Mouse (Mus musculus) forebrain, postnatal 0 days (tissue): ENCODE measurements around the gene Prps2. TPM values are rescaled to one million over a fixed set of nuclear protein-coding genes. Genes with fewer than 3 reads are reported as not detected.

Experiments used
- ATAC-seq: fragments of 200-750 bp; cut with Nextera tagmentation; 2 replicates; pipeline ENCODE4 v1.8.0; 2017; ENCODE audit warnings: mild to moderate bottlenecking, moderate library complexity
- DNase-seq: peaks from one replicate; pipeline ENCODE4 v3.0.0-alpha.2; 2015
- H3K27ac ChIP-seq: fragments of 300-500 bp; sonication (generic); 2 replicates; pipeline ENCODE4 v1.5.1; 2014; ENCODE audit warnings: low read depth, mild to moderate bottlenecking, antibody characterized with exemption, low read length, moderate library complexity, mixed read lengths
- H3K27me3 ChIP-seq: fragments of 300-500 bp; sonication (generic); 2 replicates; pipeline ENCODE4 v1.6.1; 2014; ENCODE audit warnings: mild to moderate bottlenecking, low read length, mixed read lengths; ENCODE audit not compliant: insufficient read depth
- H3K36me3 ChIP-seq: fragments of 300-500 bp; sonication (generic); 2 replicates; pipeline ENCODE4 v1.6.1; 2014; ENCODE audit warnings: mild to moderate bottlenecking, moderate library complexity; ENCODE audit not compliant: insufficient read depth
- H3K4me1 ChIP-seq: fragments of 300-500 bp; sonication (generic); 2 replicates; pipeline ENCODE4 v1.6.1; 2014; ENCODE audit warnings: antibody characterized with exemption; ENCODE audit not compliant: insufficient read depth
- H3K4me2 ChIP-seq: fragments of 300-500 bp; sonication (generic); 2 replicates; pipeline ENCODE4 v1.6.1; 2014; ENCODE audit warnings: low read depth, mild to moderate bottlenecking, moderate library complexity
- H3K4me3 ChIP-seq: fragments of 300-500 bp; sonication (generic); 2 replicates; pipeline ENCODE4 v1.5.1; 2014; ENCODE audit warnings: low read depth, low read length, mixed read lengths
- H3K9ac ChIP-seq: fragments of 300-500 bp; sonication (generic); 2 replicates; pipeline ENCODE4 v1.6.1; 2014; ENCODE audit warnings: mild to moderate bottlenecking
- H3K9me3 ChIP-seq: fragments of 300-500 bp; sonication (generic); 2 replicates; pipeline ENCODE4 v1.6.1; 2016; ENCODE audit warnings: low read length
- CTCF ChIP-seq: sonication (generic); IDR thresholded peaks from 2 replicates; pipeline ENCODE4 v1.5.1; 2016; ENCODE audit warnings: antibody characterized with exemption, control low read depth, low read depth
- WGBS: fragments of 180-500 bp; shearing (Covaris S2); extraction: QIAGEN DNeasy Blood & Tissue Kit; methylation state at CpG from one replicate; pipeline ENCODE4 v1.1.7; 2014; 5-methylcytosine and 5-hydroxymethylcytosine counted together
- polyA plus RNA-seq: library from polyadenylated mRNA; unstranded; fragments of >200 nt; fragmentation: Nextera tagmentation; extraction: Ambion mirVana; gene quantifications from 2 replicates; pipeline ENCODE4 v1.2.1, GENCODE M21; 2015
- total RNA-seq: library from RNA; depleted of rRNA; stranded (reverse); fragments of >200 nt; gene quantifications from 2 replicates; pipeline ENCODE4 v1.2.3, GENCODE M21; 2014

Prps2 gene
- total and polyA plus RNA-seq, 2 experiments from 2014 or later: 11.5 to 11.7 TPM

DNA sequence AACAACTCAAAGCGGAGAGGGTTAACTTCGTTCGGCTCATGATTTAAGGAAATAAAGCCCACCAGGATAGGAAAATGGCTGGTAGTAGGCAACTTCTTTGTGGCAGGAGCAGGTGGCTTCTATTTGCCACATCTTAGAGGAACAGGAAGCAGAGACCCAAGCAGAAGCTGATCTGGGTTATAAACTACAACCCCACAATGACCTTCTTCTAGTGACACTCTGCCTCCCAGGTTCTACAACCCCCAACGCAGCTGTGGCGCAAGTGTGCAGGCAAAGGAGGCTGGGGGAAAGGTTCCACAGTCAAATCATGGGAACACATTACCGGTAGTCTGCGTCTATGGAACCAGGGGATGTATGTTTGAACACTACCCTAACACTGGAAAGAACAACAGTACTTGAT is 22.8 kb downstream of the Prps2 start:
- Histone ChIP-seq H3K36me3 (no peaks in the 10 kb centered on the region; the same call in 1 of the 2 replicates), H3K4me2 (no peak overlapping the region), H3K27ac (no peak overlapping the region), H3K4me1 (no peaks in the 10 kb centered on the region), H3K9me3 (no peaks in the 10 kb centered on the region), H3K4me3 (no peak overlapping the region), H3K9ac (no peak overlapping the region), H3K27me3 (no peaks in the 10 kb centered on the region)
- ATAC-seq (no peak), DNase-seq (no peak)
- TF ChIP-seq CTCF: no peak
- WGBS: 88% methylated on average over 7 of the region's 7 CpGs

DNA sequence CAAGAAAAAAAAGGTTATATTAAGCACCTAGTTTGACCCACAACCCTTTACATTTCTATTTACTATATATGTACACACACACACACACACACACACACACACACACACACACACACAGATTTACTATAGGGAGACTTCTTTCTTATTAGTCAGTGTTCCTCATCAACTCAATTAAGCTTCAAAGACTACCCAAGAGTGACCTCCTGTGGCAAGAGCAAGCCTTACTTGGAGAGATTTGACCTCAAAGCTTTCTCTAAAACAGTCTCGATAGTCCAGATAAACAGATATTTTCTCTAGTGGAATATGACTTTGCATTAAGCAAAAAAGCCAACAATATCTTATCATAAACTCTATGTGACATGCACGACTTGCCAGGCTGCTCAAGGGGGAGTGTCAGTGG is 25.1 kb downstream of the Prps2 start:
- no peak overlapping the region for H3K27ac ChIP-seq
- 0 out of 2 replicates have a peak, but pooled peaks have one; percentile 26 for TF ChIP-seq CTCF
- 76% methylated on average over 2 of the region's 2 CpGs for WGBS
- H3K4me3 ChIP-seq: no peak overlapping the region
- no peaks in the 10 kb centered on the region for H3K9me3 ChIP-seq
- no peak for ATAC-seq
- H3K4me2 ChIP-seq: no peak overlapping the region
- no peaks in the 10 kb centered on the region for H3K4me1 ChIP-seq
- no peaks in the 10 kb centered on the region for H3K27me3 ChIP-seq
- H3K9ac ChIP-seq: no peak overlapping the region
- peak; percentile 37 for DNase-seq
- H3K36me3 ChIP-seq: no peaks in the 10 kb centered on the region; the same call in 1 of the 2 replicates

- no peak for ATAC-seq
- Histone ChIP-seq H3K9me3 (no peaks in the 10 kb centered on the region), H3K27me3 (no peaks in the 10 kb centered on the region), H3K4me3 (no peak overlapping the region), H3K9ac (no peak overlapping the region), H3K4me2 (no peak overlapping the region), H3K27ac (no peak overlapping the region), H3K36me3 (no peaks in the 10 kb centered on the region), H3K4me1 (no peaks in the 10 kb centered on the region)
- DNase-seq: no peak
- no peak for TF ChIP-seq CTCF
- 88% methylated on average over 3 of the region's 3 CpGs for WGBS
Observed at GRCm38 (mm10) chrX:167355965-167356364, 26.6 kb downstream of the Prps2 start.

DNA sequence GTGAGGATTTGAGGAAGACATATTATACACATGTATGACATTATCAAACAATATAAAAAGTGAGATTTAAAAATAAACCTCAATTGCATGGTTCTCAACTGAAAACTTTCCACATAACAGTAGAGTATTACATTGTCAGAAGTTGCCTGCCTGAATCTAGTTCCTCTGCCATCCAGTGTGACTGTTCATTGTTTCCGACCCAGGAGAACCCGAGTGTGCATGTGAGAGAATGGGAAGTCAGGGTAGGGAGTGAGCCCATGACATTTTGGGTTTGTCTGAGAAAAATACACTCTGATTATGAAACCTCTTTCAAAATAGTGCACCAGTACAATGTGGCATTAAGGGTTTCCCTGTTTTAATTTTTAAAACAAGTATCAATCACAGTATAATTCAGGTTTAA is 28.9 kb downstream of the Prps2 start:
- Histone ChIP-seq H3K27me3 (no peaks in the 10 kb centered on the region), H3K9ac (no peak overlapping the region), H3K4me3 (no peak overlapping the region), H3K4me1 (no peaks in the 10 kb centered on the region), H3K27ac (no peak overlapping the region), H3K36me3 (no peaks in the 10 kb centered on the region), H3K9me3 (no peaks in the 10 kb centered on the region), H3K4me2 (no peak overlapping the region)
- TF ChIP-seq CTCF: no peak
- ATAC-seq (no peak), DNase-seq (no peak)
- WGBS: 94% methylated on average over 2 of the region's 2 CpGs

GRCm38 (mm10) chrX:167346440-167346839 is 36.1 kb downstream of the Prps2 start:
- H3K27me3 ChIP-seq: no peaks in the 10 kb centered on the region
- ATAC-seq (no peak), DNase-seq (no peak)
- WGBS: 81% methylated on average over 1 of the region's 1 CpGs
- no peak overlapping the region for H3K4me2 ChIP-seq
- no peaks in the 10 kb centered on the region for H3K9me3 ChIP-seq
- H3K9ac ChIP-seq: no peak overlapping the region
- no peak for TF ChIP-seq CTCF
- H3K4me1 ChIP-seq: no peaks in the 10 kb centered on the region
- no peak overlapping the region for H3K27ac ChIP-seq
- no peak overlapping the region for H3K4me3 ChIP-seq
- H3K36me3 ChIP-seq: no peaks in the 10 kb centered on the region

- H3K36me3 ChIP-seq: no peaks in the 10 kb centered on the region
- WGBS: 91% methylated on average over 1 of the region's 1 CpGs
- H3K27ac ChIP-seq: no peak overlapping the region
- no peaks in the 10 kb centered on the region for H3K4me1 ChIP-seq
- H3K9ac ChIP-seq: no peak overlapping the region
- H3K4me2 ChIP-seq: no peak overlapping the region
- ATAC-seq (no peak), DNase-seq (no peak)
- no peak for TF ChIP-seq CTCF
- no peaks in the 10 kb centered on the region for H3K27me3 ChIP-seq
- no peak overlapping the region for H3K4me3 ChIP-seq
- no peaks in the 10 kb centered on the region for H3K9me3 ChIP-seq
Observed at GRCm38 (mm10) chrX:167344356-167344755, 38.2 kb downstream of the Prps2 start.

DNA sequence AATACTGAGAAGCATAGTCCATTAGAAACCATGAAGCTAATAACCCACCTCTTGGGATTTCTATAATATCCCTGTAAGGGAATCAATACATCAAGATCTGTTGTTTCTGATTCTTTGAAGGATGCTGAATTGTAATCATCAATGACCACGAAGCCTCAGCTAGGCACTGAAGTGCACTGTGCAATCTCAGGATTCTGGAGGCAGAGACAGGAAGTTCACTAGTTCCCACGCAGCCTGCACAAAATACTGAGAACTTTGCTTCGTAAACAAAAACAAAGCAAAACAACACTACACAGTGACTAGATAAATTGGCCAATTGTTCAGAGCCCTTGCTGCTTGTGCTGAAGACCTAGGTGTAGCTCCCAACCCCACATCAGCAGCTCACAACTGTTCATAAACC is 40.7 kb downstream of the Prps2 start:
- H3K4me3 ChIP-seq: no peak overlapping the region
- no peaks in the 10 kb centered on the region for H3K36me3 ChIP-seq
- H3K9me3 ChIP-seq: no peaks in the 10 kb centered on the region
- no peaks in the 10 kb centered on the region for H3K4me1 ChIP-seq
- TF ChIP-seq CTCF: no peak
- no peak overlapping the region for H3K9ac ChIP-seq
- DNase-seq: no peak
- H3K27me3 ChIP-seq: no peaks in the 10 kb centered on the region
- no peak overlapping the region for H3K4me2 ChIP-seq
- no peak overlapping the region for H3K27ac ChIP-seq
- ATAC-seq: no peak
- WGBS: 79% methylated on average over 3 of the region's 3 CpGs

- Histone ChIP-seq H3K36me3 (no peaks in the 10 kb centered on the region), H3K4me3 (no peak overlapping the region), H3K9ac (no peak overlapping the region), H3K4me1 (no peaks in the 10 kb centered on the region), H3K9me3 (no peaks in the 10 kb centered on the region), H3K27ac (no peak overlapping the region), H3K27me3 (no peaks in the 10 kb centered on the region), H3K4me2 (no peak overlapping the region)
- DNase-seq (no peak), ATAC-seq (no peak)
- TF ChIP-seq CTCF: no peak
- 87% methylated on average over 2 of the region's 2 CpGs for WGBS
Observed at GRCm38 (mm10) chrX:167340190-167340589, 42.4 kb downstream of the Prps2 start.
